Mouse (Mus musculus): Measurements from ENCODE around the gene Pank2. TPM values are rescaled to one million over a fixed set of nuclear protein-coding genes. Genes with fewer than 3 reads are reported as not detected.
"Not testable (repeated sequence)": the region's sequence is repeated elsewhere in the genome, so short reads cannot be mapped to it uniquely, and the experiment has no call there.

Pank2 gene
- total RNA-seq, 2 experiments from 2014 or later, result 41.3 to 44.0 TPM

GRCm38 (mm10) chr2:131258693-131259092 lies 3.6 kb upstream of the Pank2 start:
- no peak for DNase-seq (ENCODE audit: low spot score in 2 of 2)

- no peak for DNase-seq (ENCODE audit: low spot score in 2 of 2)
Measured at GRCm38 (mm10) chr2:131260544-131261307, 1.6 kb upstream of the Pank2 start.

- DNase-seq (ENCODE audit: low spot score in 2 of 2), result no peak
Measured at GRCm38 (mm10) chr2:131261481-131262212, 648 bp upstream of the Pank2 start.

- DNase-seq (ENCODE audit: low spot score in 2 of 2), result no peak
Measured at GRCm38 (mm10) chr2:131262680-131263670, 680 bp downstream of the Pank2 start.

- DNase-seq (ENCODE audit: low spot score in 2 of 2), result no peak
Measured at GRCm38 (mm10) chr2:131264027-131264426, 1.7 kb downstream of the Pank2 start.

- DNase-seq (ENCODE audit: low spot score in 2 of 2), result no peak
Measured at GRCm38 (mm10) chr2:131265056-131265455, 2.8 kb downstream of the Pank2 start.

GRCm38 (mm10) chr2:131275493-131275892 lies 13.2 kb downstream of the Pank2 start:
- no peak for DNase-seq (ENCODE audit: low spot score in 2 of 2)

GRCm38 (mm10) chr2:131276722-131277121 lies 14.4 kb downstream of the Pank2 start:
- no peak for DNase-seq (ENCODE audit: low spot score in 2 of 2)

- DNase-seq (ENCODE audit: low spot score in 2 of 2), result no peak
Measured at GRCm38 (mm10) chr2:131281596-131281995, 19.3 kb downstream of the Pank2 start.

GRCm38 (mm10) chr2:131286276-131286675 lies 24.0 kb downstream of the Pank2 start:
- DNase-seq (ENCODE audit: low spot score in 2 of 2), result no peak

- no peak for DNase-seq (ENCODE audit: low spot score in 2 of 2)
Measured at GRCm38 (mm10) chr2:131290669-131291068, 28.4 kb downstream of the Pank2 start.

GRCm38 (mm10) chr2:131296746-131297261 lies 34.5 kb downstream of the Pank2 start:
- no peak for DNase-seq (ENCODE audit: low spot score in 2 of 2)

- not testable (repeated sequence) for DNase-seq (ENCODE audit: low spot score in 2 of 2)
Measured at GRCm38 (mm10) chr2:131298674-131299073, 36.4 kb downstream of the Pank2 start.

- DNase-seq (ENCODE audit: low spot score in 2 of 2), result no peak
Measured at GRCm38 (mm10) chr2:131300485-131300884, 38.2 kb downstream of the Pank2 start.

GRCm38 (mm10) chr2:131301635-131302034 lies 39.3 kb downstream of the Pank2 start:
- no peak for DNase-seq (ENCODE audit: low spot score in 2 of 2)

GRCm38 (mm10) chr2:131304497-131304896 lies 42.2 kb downstream of the Pank2 start:
- no peak for DNase-seq (ENCODE audit: low spot score in 2 of 2)

- DNase-seq (ENCODE audit: low spot score in 2 of 2), result not testable (repeated sequence)
Measured at GRCm38 (mm10) chr2:131305226-131305625, 42.9 kb downstream of the Pank2 start.

- DNase-seq (ENCODE audit: low spot score in 2 of 2), result no peak
Measured at GRCm38 (mm10) chr2:131307391-131307790, 45.1 kb downstream of the Pank2 start.

GRCm38 (mm10) chr2:131307822-131308221 lies 45.5 kb downstream of the Pank2 start:
- no peak for DNase-seq (ENCODE audit: low spot score in 2 of 2)

GRCm38 (mm10) chr2:131309296-131309695 lies 47.0 kb downstream of the Pank2 start:
- DNase-seq (ENCODE audit: low spot score in 2 of 2), result no peak

- DNase-seq (ENCODE audit: low spot score in 2 of 2), result no peak
Measured at GRCm38 (mm10) chr2:131316167-131316566, 53.9 kb downstream of the Pank2 start.

Data from gastrocnemius, postnatal 4 days (tissue).